Mouse (Mus musculus) liver, embryonic 13.5 days (tissue): ENCODE measurements at regions not wholly inside any gene's neighbourhood (a gene's known extent, or its start where the extent isn't known, plus 50 kb on each side); places are given as distances from the start of the nearest gene placed in this dataset.

Experiments
- ATAC-seq: fragments of 200-750 bp; cut with Nextera tagmentation; 2 replicates; pipeline ENCODE4 v1.8.0; 2017; ENCODE audit warnings: low read depth, mild to moderate bottlenecking, moderate number of reproducible peaks, moderate library complexity
- DNase-seq: peaks from one replicate; pipeline ENCODE4 v3.0.0; 2022
- H3K27ac ChIP-seq: fragments of 300-500 bp; sonication (generic); 2 replicates; pipeline ENCODE4 v1.5.1; 2015; ENCODE audit warnings: moderate library complexity, mild to moderate bottlenecking, inconsistent platforms
- H3K27me3 ChIP-seq: fragments of 300-500 bp; sonication (generic); 2 replicates; pipeline ENCODE4 v1.6.1; 2015; ENCODE audit warnings: mild to moderate bottlenecking, inconsistent platforms
- H3K36me3 ChIP-seq: fragments of 300-500 bp; sonication (generic); 2 replicates; pipeline ENCODE4 v1.6.1; 2015; ENCODE audit warnings: mild to moderate bottlenecking, inconsistent platforms
- H3K4me1 ChIP-seq: fragments of 300-500 bp; sonication (generic); replicated peaks from 2 replicates; pipeline ENCODE4 v1.6.1; 2015; ENCODE audit warnings: inconsistent platforms
- H3K4me2 ChIP-seq: fragments of 300-500 bp; sonication (generic); 2 replicates; pipeline ENCODE4 v1.6.1; 2015; ENCODE audit warnings: inconsistent platforms, mild to moderate bottlenecking, moderate library complexity
- H3K4me3 ChIP-seq: fragments of 300-500 bp; sonication (generic); replicated peaks from 2 replicates; pipeline ENCODE4 v1.5.1; 2015; ENCODE audit warnings: mild to moderate bottlenecking, inconsistent platforms
- H3K9ac ChIP-seq: fragments of 300-500 bp; sonication (generic); 2 replicates; pipeline ENCODE4 v1.6.1; 2015; ENCODE audit warnings: mild to moderate bottlenecking, inconsistent platforms
- H3K9me3 ChIP-seq: fragments of 300-500 bp; sonication (generic); replicated peaks from 2 replicates; pipeline ENCODE4 v1.6.1; 2016; ENCODE audit warnings: inconsistent platforms
- WGBS: fragments of 180-500 bp; shearing (Covaris S2); methylation state at CpG from one replicate; pipeline ENCODE4 v1.1.7; 2015; ENCODE audit not compliant: insufficient replicate concordance; 5-methylcytosine and 5-hydroxymethylcytosine counted together

DNA sequence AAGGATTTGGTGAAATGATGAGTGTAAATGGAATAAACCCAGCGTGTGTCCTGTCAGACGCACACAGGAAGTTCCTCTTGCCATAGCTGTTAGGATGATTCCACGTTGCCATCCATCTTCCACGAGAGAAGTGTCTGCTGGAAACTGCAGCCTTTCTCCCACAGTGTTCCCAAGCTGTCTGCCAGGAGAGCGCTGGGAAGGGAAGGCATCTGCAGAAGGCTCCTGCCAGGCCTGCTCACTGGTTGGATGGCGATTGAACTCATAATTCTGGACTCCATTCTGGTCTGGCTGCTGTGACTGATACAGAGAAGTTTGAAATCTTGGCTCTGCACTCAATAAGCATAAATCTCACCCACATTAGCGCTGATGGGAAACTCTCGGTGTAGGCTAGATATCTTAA is 69.5 kb upstream of the Mrps9 start:
- H3K27me3 ChIP-seq = no peaks in the 10 kb centered on the region
- WGBS = 54% methylated on average over 8 of the region's 8 CpGs
- H3K36me3 ChIP-seq = no peaks in the 10 kb centered on the region
- no peak overlapping the region for H3K4me2 ChIP-seq
- no peak overlapping the region for H3K9ac ChIP-seq
- ATAC-seq (no peak), DNase-seq (no peak)
- no peak overlapping the region for H3K4me3 ChIP-seq
- no peaks in the 10 kb centered on the region for H3K9me3 ChIP-seq
- no peak overlapping the region for H3K27ac ChIP-seq
- no peaks in the 10 kb centered on the region for H3K4me1 ChIP-seq

DNA sequence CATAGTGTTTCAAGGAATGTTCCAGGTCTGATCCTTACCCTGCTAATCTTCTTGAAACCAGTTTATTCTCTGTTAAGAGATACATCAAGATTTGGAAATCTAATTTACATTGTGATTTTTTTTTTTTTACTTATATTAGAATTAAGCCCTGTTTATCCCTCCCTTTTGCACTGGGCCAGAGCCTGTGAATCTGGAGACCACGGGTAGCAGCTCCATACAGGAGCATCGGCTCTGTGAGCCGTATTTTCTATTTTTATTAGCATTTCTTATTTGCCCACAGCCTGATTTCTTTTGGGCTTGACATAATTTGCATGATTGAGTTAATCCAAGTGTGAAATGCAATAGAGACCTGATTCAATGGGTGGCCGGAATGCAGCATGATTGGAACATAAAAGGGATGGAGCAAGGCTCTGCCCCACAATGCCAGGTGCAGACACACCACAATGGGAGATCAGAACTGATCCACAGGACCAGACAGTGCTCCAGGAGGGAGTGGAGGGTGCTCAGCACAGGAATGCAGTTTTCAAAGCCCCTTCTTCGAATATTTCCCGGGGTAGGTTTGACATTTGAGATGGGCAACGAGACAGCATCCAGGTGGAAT is 67.9 kb upstream of the Mrps9 start:
- ATAC-seq (no peak), DNase-seq (no peak)
- Histone ChIP-seq H3K27ac (no peak overlapping the region), H3K9ac (no peak overlapping the region), H3K27me3 (no peaks in the 10 kb centered on the region), H3K9me3 (no peaks in the 10 kb centered on the region), H3K4me1 (no peaks in the 10 kb centered on the region), H3K4me2 (no peak overlapping the region), H3K36me3 (no peaks in the 10 kb centered on the region), H3K4me3 (no peak overlapping the region)
- 68% methylated on average over 7 of the region's 7 CpGs for WGBS

DNA sequence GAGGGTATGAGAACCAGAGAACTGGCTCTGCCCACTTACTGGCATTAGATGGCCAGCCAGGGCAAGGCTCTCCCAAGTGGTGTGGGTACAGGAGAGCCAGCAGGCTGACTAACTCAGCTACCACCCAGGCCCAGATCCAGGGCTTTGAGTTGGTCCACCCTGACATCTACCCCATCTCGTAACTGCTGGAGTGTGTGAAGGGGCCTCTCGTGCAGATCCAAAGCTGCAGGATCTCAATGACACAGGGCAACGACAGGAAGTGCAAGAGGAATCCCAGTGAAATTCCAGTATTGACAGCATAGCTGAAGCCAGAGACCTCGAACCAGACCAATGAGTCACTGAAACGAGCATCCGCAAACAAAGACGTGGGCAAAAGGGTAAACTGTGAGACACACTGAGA is 63.8 kb upstream of the Mrps9 start:
- no peaks in the 10 kb centered on the region for H3K27me3 ChIP-seq
- no peak for DNase-seq
- no peak overlapping the region for H3K9ac ChIP-seq
- whole genome bisulfite sequencing = 45% methylated on average over 7 of the region's 7 CpGs
- no peaks in the 10 kb centered on the region; the same call in 1 of the 2 replicates for H3K9me3 ChIP-seq
- H3K4me1 ChIP-seq = no peaks in the 10 kb centered on the region
- no peak overlapping the region for H3K4me3 ChIP-seq
- no peak overlapping the region for H3K4me2 ChIP-seq
- no peak overlapping the region for H3K27ac ChIP-seq
- no peak for ATAC-seq
- no peaks in the 10 kb centered on the region for H3K36me3 ChIP-seq

DNA sequence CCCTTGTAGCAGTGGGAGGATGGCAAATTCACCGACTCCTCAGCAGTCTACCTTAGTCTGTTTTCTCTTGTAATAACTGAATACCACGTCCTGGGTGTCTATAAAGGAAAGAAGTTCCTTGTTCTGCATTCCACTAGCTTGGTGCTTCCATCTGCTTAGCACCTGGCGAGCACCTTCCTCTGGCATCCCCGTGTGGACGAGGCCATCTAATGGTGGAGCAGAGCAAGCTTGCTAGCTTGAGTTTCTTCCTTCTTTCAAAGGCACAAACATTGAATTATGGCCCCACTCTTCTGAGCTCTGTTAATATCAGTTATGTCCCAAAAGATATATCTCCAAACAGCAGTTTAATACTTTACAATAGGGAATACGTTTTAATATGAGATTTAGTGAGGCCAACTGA is 62.6 kb upstream of the Mrps9 start:
- 45% methylated on average over 6 of the region's 6 CpGs for WGBS
- ATAC-seq = no peak

More for the DNA sequence above, 62.6 kb upstream of the Mrps9 start:
- Histone ChIP-seq H3K4me3 (no peak overlapping the region), H3K27me3 (no peaks in the 10 kb centered on the region), H3K9ac (no peak overlapping the region), H3K4me1 (no peaks in the 10 kb centered on the region), H3K4me2 (no peak overlapping the region), H3K36me3 (no peaks in the 10 kb centered on the region), H3K27ac (no peak overlapping the region), H3K9me3 (no peaks in the 10 kb centered on the region; the same call in 1 of the 2 replicates)
- DNase-seq = no peak
